Mouse (Mus musculus): ENCODE results near the gene Riok2. TPM values are rescaled to one million over a fixed set of nuclear protein-coding genes. Genes with fewer than 3 reads are reported as not detected.

Gene Riok2
- polyA plus RNA-seq, 1 experiment from 2014 or later: 27.5 TPM

GRCm38 (mm10) chr17:17409601-17410000 is 35.5 kb downstream of the Riok2 start:
- no peak overlapping the region for H3K4me3 ChIP-seq
- no peak overlapping the region for H3K27ac ChIP-seq
- peaks cover 6% of the 10 kb centered on the region; the same call in 1 of the 2 replicates for H3K4me1 ChIP-seq
- no peaks in the 10 kb centered on the region for H3K36me3 ChIP-seq
- H3K9me3 ChIP-seq: no peaks in the 10 kb centered on the region
- no peaks in the 10 kb centered on the region for H3K27me3 ChIP-seq (replicated peaks)
- no peak overlapping the region for H3K9ac ChIP-seq
- no peak overlapping the region for H3K4me2 ChIP-seq (replicated peaks)
- WGBS: 0% methylated on average over 2 of the region's 2 CpGs
- ATAC-seq (ENCODE audit: low FRiP score, low read depth): peak; percentile 45; the same call in 1 of the 2 replicates

DNA sequence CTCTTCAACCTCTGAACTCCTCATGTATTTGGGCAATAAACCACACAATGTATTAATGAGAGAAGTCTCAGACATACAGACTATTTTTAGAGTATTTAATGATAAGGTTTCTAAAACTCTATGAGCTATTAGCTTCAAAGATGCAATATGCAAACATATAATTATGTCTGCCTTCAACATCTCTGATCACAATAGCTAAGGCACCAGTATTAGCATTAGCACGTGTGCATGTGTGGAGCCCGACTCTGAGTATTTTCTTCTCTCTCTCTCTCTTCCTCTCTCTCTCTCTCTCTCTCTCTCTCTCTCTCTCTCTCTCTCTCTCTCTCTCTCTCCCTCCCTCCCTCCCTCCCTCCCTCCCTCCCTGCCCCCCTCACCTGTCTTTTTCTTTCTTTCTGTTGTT is 37.3 kb downstream of the Riok2 start:
- H3K27me3 ChIP-seq (replicated peaks): no peaks in the 10 kb centered on the region
- H3K4me3 ChIP-seq: no peak overlapping the region
- H3K9ac ChIP-seq: no peak overlapping the region
- H3K36me3 ChIP-seq: no peaks in the 10 kb centered on the region
- H3K4me2 ChIP-seq (replicated peaks): no peak overlapping the region
- H3K4me1 ChIP-seq: peaks cover 3% of the 10 kb centered on the region; the same call in 1 of the 2 replicates
- H3K9me3 ChIP-seq: no peaks in the 10 kb centered on the region
- WGBS: 74% methylated on average over 2 of the region's 2 CpGs
- H3K27ac ChIP-seq: no peak overlapping the region
- ATAC-seq (ENCODE audit: low FRiP score, low read depth): no peak

- WGBS: 93% methylated on average over 2 of the region's 2 CpGs
- Histone ChIP-seq H3K4me3 (no peak overlapping the region), H3K4me2 (replicated peaks) (no peak overlapping the region), H3K36me3 (no peaks in the 10 kb centered on the region), H3K27ac (no peak overlapping the region), H3K9me3 (no peaks in the 10 kb centered on the region), H3K9ac (no peak overlapping the region), H3K27me3 (replicated peaks) (no peaks in the 10 kb centered on the region), H3K4me1 (peaks cover 3% of the 10 kb centered on the region; the same call in 1 of the 2 replicates)
- no peak for ATAC-seq (ENCODE audit: low FRiP score, low read depth)
Observed at GRCm38 (mm10) chr17:17412176-17412575, 38.1 kb downstream of the Riok2 start.

GRCm38 (mm10) chr17:17414206-17414605 is 40.1 kb downstream of the Riok2 start:
- ATAC-seq (ENCODE audit: low FRiP score, low read depth): no peak
- no peak overlapping the region for H3K9ac ChIP-seq
- 93% methylated on average over 3 of the region's 3 CpGs for WGBS
- no peaks in the 10 kb centered on the region for H3K27me3 ChIP-seq (replicated peaks)
- no peaks in the 10 kb centered on the region for H3K9me3 ChIP-seq
- H3K27ac ChIP-seq: no peak overlapping the region
- H3K4me2 ChIP-seq (replicated peaks): no peak overlapping the region
- no peaks in the 10 kb centered on the region for H3K36me3 ChIP-seq
- H3K4me1 ChIP-seq: peaks cover 3% of the 10 kb centered on the region; the same call in 1 of the 2 replicates
- H3K4me3 ChIP-seq: no peak overlapping the region

GRCm38 (mm10) chr17:17424609-17425307 is 50.6 kb downstream of the Riok2 start:
- H3K9me3 ChIP-seq: no peaks in the 10 kb centered on the region
- H3K27ac ChIP-seq: no peak overlapping the region
- no peaks in the 10 kb centered on the region for H3K36me3 ChIP-seq
- no peak overlapping the region for H3K4me2 ChIP-seq (replicated peaks)
- ATAC-seq (ENCODE audit: low FRiP score, low read depth): no peak
- 47% methylated on average over 4 of the region's 4 CpGs for WGBS
- H3K9ac ChIP-seq: no peak overlapping the region
- H3K27me3 ChIP-seq (replicated peaks): no peaks in the 10 kb centered on the region
- no peaks in the 10 kb centered on the region for H3K4me1 ChIP-seq
- no peak overlapping the region for H3K4me3 ChIP-seq

- H3K27ac ChIP-seq: no peak overlapping the region
- H3K4me3 ChIP-seq: no peak overlapping the region
- H3K4me1 ChIP-seq: no peaks in the 10 kb centered on the region
- no peaks in the 10 kb centered on the region for H3K27me3 ChIP-seq (replicated peaks)
- WGBS: 49% methylated on average over 4 of the region's 4 CpGs
- no peak overlapping the region for H3K4me2 ChIP-seq (replicated peaks)
- no peaks in the 10 kb centered on the region for H3K36me3 ChIP-seq
- H3K9ac ChIP-seq: no peak overlapping the region
- H3K9me3 ChIP-seq: no peaks in the 10 kb centered on the region
- no peak for ATAC-seq (ENCODE audit: low FRiP score, low read depth)
Observed at GRCm38 (mm10) chr17:17425308-17425813, 51.3 kb downstream of the Riok2 start.

DNA sequence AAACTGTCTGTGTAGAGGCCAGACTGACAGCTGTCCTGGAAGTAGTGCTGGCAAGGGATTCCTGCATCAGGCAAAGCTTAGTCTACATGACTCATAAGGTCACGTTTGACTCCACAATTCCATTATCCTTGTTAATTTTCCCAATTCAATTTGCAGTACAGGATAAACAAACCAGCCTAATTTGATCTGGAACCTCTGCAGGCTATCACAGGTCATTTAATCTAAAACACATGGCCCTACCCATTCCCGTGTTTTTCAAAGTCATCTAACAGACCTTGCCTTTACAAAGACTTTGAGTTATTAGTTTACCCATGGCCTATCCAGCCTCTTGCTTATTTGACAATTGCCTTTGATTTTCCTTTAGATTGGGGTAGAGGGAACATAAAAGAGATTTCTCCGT is 51.8 kb downstream of the Riok2 start:
- Histone ChIP-seq H3K4me3 (no peak overlapping the region), H3K27ac (no peak overlapping the region), H3K4me2 (replicated peaks) (no peak overlapping the region), H3K9ac (no peak overlapping the region), H3K36me3 (no peaks in the 10 kb centered on the region), H3K4me1 (no peaks in the 10 kb centered on the region), H3K27me3 (replicated peaks) (no peaks in the 10 kb centered on the region), H3K9me3 (no peaks in the 10 kb centered on the region)
- 67% methylated on average over 3 of the region's 3 CpGs for WGBS
- ATAC-seq (ENCODE audit: low FRiP score, low read depth): no peak

- no peaks in the 10 kb centered on the region for H3K9me3 ChIP-seq
- no peaks in the 10 kb centered on the region for H3K27me3 ChIP-seq (replicated peaks)
- no peaks in the 10 kb centered on the region for H3K36me3 ChIP-seq
- H3K4me3 ChIP-seq: no peak overlapping the region
- no peak overlapping the region for H3K27ac ChIP-seq
- no peak overlapping the region for H3K9ac ChIP-seq
- 76% methylated on average over 2 of the region's 2 CpGs for WGBS
- ATAC-seq (ENCODE audit: low FRiP score, low read depth): no peak
- H3K4me1 ChIP-seq: no peaks in the 10 kb centered on the region
- no peak overlapping the region for H3K4me2 ChIP-seq (replicated peaks)
Observed at GRCm38 (mm10) chr17:17428888-17429287, 54.8 kb downstream of the Riok2 start.

DNA sequence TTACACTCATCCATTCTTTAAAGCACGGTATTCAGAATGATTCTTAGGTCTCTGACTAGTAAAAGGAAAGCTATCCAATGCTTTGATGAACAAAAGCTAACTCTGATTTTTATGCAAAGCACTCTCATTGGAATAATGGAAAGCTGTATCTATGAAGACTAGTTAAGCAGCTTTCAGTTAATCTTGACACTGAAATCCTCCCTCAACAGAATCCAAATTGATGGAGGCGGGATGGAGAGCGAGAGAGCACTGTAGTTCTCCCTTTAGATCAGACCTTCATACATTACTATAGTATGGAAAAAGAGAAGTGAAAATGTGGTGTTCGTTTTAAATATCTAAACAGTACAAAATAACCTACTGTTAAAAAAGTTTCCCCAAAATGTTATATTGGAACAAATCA is 59.6 kb downstream of the Riok2 start:
- H3K4me3 ChIP-seq: no peak overlapping the region
- H3K4me1 ChIP-seq: no peaks in the 10 kb centered on the region
- no peaks in the 10 kb centered on the region for H3K9me3 ChIP-seq
- WGBS: 79% methylated on average over 4 of the region's 4 CpGs
- no peak overlapping the region for H3K9ac ChIP-seq
- no peaks in the 10 kb centered on the region for H3K27me3 ChIP-seq (replicated peaks)
- ATAC-seq (ENCODE audit: low FRiP score, low read depth): no peak
- no peak overlapping the region for H3K4me2 ChIP-seq (replicated peaks)
- H3K36me3 ChIP-seq: no peaks in the 10 kb centered on the region
- H3K27ac ChIP-seq: no peak overlapping the region

GRCm38 (mm10) chr17:17438576-17439191 is 64.6 kb downstream of the Riok2 start:
- no peaks in the 10 kb centered on the region for H3K4me1 ChIP-seq
- no peaks in the 10 kb centered on the region for H3K27me3 ChIP-seq (replicated peaks)
- H3K9me3 ChIP-seq: no peaks in the 10 kb centered on the region
- no peak overlapping the region for H3K27ac ChIP-seq
- no peak overlapping the region for H3K4me3 ChIP-seq
- no peak for ATAC-seq (ENCODE audit: low FRiP score, low read depth)
- H3K9ac ChIP-seq: no peak overlapping the region
- no peak overlapping the region for H3K4me2 ChIP-seq (replicated peaks)
- H3K36me3 ChIP-seq: no peaks in the 10 kb centered on the region

GRCm38 (mm10) chr17:17441876-17442498 is 67.9 kb downstream of the Riok2 start:
- ATAC-seq (ENCODE audit: low FRiP score, low read depth): no peak
- WGBS: 18% methylated on average over 4 of the region's 4 CpGs
- H3K4me2 ChIP-seq (replicated peaks): no peak overlapping the region

DNA sequence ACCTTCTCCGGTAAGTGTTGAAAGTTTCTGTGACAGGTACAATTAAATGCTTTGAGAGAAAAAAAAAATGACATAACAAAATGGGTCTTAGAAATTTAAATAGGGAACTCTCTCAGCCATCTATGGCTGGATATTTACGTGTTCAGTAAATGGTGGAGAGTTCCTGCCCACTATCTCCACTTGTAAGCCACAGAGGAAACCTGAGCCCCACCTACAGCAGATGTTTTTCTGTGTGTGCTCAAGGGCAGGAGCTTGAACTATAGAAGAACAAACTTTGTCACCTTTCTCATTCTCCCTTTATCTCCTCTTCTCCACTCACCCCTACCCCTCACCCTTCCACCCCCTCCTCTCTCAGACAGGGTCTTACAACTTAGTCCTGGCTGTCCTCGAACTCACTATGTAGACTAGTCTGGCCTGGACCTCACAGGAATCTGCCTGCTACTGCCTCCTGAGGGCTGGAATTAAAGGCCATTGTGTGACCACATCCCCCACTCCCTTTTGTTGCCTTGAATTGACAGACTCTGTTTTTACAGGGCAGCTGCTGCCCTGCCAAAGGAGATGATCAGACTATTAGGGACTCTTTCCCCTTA is 70.3 kb downstream of the Riok2 start:
- Histone ChIP-seq H3K27ac (no peak overlapping the region), H3K9ac (no peak overlapping the region), H3K36me3 (no peaks in the 10 kb centered on the region), H3K9me3 (no peaks in the 10 kb centered on the region), H3K4me1 (peaks cover 9% of the 10 kb centered on the region), H3K4me2 (replicated peaks) (no peak overlapping the region), H3K4me3 (no peak overlapping the region), H3K27me3 (replicated peaks) (no peaks in the 10 kb centered on the region)
- no peak for ATAC-seq (ENCODE audit: low FRiP score, low read depth)
- 83% methylated on average over 3 of the region's 3 CpGs for WGBS

More at GRCm38 (mm10) chr17:17441876-17442498, 67.9 kb downstream of the Riok2 start:
- H3K4me3 ChIP-seq: no peak overlapping the region
- H3K27ac ChIP-seq: no peak overlapping the region
- H3K36me3 ChIP-seq: no peaks in the 10 kb centered on the region
- no peaks in the 10 kb centered on the region for H3K4me1 ChIP-seq
- no peaks in the 10 kb centered on the region for H3K27me3 ChIP-seq (replicated peaks)
- H3K9ac ChIP-seq: no peak overlapping the region
- H3K9me3 ChIP-seq: no peaks in the 10 kb centered on the region
